Mouse (Mus musculus): ENCODE measurements around the gene Tsku.

Gene Tsku

DNA sequence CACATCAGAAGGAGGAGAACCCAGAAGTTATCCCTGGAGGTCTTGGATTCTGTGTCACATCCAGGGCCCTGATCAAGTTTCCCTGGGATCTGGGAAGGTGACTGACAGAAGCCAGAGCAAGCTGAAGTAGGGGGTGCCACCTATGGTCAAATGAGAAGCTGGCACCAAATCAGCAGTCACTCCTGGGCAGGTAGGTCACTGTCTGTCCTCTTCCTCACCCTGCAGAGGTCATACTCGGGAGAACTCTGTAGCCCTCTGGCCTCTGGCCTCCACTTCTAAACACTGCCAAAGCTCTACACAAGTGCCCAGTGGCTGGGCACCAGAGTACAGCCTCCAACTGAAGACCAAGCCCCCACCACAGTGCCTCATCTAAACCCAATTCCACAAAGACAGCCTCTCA, 3.1 kb downstream of the Tsku start:
- no peak for DNase-seq

DNA sequence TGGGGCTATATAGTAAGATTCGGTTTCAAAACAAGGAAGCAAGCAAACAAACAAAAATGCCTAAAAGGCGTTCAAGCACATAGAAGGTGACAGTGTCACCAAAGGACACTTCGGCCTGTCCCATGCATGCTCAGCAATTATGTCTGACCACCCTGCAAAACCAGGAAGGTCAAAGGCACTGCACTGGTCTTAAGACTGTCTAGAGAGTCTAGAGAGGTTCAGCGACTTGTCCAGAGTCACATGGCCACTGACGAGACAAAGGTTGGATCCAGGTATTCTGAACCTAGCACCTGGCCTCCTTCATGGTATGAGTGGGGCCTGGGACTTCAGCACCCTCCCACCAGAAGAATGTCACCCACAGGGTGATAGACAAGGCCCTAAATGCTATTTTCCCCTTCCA, 3.8 kb downstream of the Tsku start:
- DNase-seq = no peak

DNA sequence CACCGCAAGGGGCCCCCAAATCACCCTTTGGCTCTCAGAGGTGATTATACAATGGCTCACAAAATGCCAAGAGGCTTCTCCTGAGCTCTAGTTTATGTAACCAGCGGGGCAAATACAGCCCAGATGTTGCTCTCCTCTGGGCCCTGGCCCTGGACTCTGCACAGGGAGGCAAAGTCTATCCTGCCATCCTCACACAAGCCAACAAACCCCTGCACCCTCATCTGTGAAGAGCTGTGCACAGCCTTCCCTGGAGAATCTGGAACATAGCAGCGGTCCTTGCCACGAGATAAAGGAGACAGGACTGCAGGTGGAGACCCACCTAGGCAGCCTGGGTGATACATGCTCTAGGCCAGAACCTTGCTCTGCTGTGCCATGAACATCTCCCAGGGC, 6.2 kb downstream of the Tsku start:
- DNase-seq = peak; percentile 68

- no peak for DNase-seq
These were observed 6.8 kb downstream of the Tsku start for GRCm38 (mm10) chr7:98354160-98354920.

- no peak for DNase-seq
These were observed 7.5 kb downstream of the Tsku start for GRCm38 (mm10) chr7:98353616-98354015.

DNA sequence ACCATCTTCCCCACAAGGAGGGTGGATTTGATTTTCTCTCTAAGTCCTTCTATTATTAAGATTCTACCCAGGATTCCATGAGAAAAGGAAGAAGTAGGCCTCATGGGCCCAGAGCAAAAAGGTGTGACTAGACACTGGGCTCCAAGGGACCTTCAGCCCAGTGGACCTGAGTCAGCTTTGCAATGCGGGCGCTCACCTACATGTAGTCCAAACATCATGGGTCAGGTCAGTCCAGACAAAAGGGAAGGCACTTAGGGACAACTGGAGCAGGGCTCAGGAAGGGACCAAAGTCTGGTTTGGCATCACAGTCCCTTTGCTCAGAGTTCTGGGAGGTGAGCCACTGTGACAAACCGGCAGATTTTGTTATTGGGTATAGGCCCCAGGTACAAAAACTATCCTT, 9.6 kb downstream of the Tsku start:
- no peak for DNase-seq

GRCm38 (mm10) chr7:98349821-98350220, 11.3 kb downstream of the Tsku start:
- DNase-seq = no peak

- DNase-seq = peak; percentile 94
These were observed 12.0 kb downstream of the Tsku start for GRCm38 (mm10) chr7:98349096-98349495.

- peak; percentile 83 for DNase-seq
These were observed 13.1 kb downstream of the Tsku start for GRCm38 (mm10) chr7:98348043-98348442.

DNA sequence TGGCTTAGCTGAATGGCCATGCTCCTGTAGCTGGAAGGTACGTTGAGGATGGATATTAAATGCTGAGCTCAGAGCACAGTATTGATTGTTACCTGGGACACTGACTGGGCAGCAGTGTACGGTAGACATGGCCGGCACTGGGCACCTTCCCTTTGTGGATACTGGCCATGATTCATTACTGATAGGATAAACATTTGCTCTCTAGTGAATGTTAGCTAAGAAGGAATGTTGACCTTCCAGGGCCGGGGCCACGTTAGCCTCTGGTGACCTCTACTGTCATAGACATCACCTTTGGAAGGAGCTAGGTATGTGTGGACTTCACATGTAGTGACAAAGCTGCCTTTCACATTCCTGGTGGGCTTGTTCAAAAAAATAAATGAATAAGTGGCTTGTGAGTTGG, 13.7 kb downstream of the Tsku start:
- no peak for DNase-seq

DNA sequence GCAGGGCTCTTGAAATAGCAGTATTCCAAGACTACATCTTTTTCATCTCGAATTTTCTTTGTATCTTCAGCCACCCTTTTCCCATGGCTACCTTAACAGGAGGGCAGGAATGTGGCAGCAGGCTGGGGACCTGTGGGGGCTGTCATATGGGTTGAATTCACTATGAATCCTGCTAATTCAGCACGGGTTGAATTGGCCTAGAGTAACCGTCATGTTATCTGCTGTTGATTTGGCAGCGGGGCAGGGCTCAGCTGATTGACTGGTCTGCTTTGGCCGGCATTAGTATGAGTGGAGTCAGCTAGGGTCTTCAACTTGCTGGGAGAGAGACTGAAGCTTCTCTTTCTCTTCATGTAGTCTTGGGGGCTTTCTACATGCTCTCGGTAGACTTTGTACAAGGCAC, 16.1 kb downstream of the Tsku start:
- DNase-seq = no peak

DNA sequence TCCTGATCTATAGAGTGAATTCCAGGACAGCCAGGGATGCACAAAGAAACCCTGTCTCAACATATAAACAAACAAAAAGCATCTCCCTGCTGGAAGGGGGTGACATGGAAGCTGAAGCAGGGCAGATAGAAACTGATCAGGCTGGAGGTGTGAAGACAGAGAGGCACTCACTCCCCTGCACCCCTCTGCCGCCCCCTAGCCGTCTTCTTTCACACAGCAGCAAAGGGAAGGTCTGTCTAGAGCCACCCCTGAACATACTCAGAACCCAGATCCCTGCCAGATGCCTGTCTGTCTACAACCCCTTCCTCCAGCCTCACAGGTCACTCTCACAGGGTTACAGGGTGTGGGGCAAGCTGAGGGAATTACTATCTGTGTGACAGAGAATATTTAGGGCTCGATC, 16.8 kb downstream of the Tsku start:
- peak; percentile 66 for DNase-seq

DNA sequence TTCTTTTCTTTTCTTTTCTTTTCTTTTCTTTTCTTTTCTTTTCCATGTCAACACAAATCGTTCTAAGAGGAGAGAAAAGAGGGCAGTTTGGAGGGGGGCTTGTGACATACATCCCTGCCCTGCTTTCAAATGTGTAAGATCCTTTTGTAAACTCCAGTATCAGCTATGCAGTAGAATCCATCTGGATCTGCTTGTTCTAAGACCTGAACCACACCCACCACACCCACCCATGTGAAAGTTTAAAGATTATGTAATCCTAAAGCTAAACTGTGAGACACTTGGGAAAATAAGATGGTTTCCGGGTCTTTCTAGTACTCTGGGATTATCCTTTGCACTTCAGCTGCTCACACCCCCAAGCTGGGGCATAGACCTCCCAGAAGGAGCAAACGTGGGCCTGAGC, 18.9 kb downstream of the Tsku start:
- no peak for DNase-seq

- DNase-seq = peak; percentile 95
These were observed 19.7 kb downstream of the Tsku start for GRCm38 (mm10) chr7:98341475-98341874.

GRCm38 (mm10) chr7:98340343-98340742, 20.8 kb downstream of the Tsku start:
- no peak for DNase-seq

DNA sequence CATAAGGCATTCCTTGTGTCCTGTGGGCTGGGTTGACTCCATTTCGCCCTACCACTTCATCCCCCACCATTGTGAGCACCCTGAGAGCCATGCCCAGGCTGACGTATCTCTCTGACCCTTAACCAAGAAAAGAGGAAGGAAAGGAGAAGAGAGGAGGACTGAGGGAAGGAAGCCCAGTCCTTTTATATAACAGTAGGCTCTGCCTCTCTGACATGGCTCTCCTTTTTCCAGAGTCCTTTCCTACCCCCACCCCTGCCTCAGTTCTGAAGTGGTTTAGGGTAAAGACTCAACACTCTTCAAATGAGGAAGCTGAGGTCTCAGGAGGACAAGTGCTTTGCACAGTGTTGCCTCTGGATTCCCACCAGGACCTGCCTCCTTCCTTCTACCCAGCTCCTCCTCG, 27.1 kb downstream of the Tsku start:
- DNase-seq = no peak

DNA sequence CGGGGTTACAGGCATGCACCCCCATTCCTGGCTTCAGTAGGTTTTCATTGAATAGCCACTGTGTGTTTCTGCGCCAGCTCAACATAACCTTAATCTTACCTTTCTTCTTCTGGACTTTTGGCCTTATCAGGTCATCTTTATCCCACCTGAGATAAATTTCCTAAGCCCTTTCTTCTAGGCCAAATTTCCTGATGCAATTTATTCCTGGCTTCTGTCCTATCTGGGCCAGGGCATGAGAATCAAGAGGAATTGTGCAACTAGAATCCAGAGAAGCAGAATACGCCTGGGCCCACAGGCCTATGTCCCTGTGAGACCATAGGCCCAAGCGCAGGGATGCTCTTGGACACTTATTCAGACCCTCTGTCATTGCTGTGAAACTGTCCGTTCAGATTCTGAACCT, 27.6 kb downstream of the Tsku start:
- DNase-seq = no peak

- peak; percentile 39 for DNase-seq
These were observed 28.3 kb downstream of the Tsku start for GRCm38 (mm10) chr7:98332678-98333397.

GRCm38 (mm10) chr7:98331932-98332331, 29.2 kb downstream of the Tsku start:
- DNase-seq = peak; percentile 43

- DNase-seq = no peak
These were observed 30.6 kb downstream of the Tsku start for GRCm38 (mm10) chr7:98330375-98331002.

DNA sequence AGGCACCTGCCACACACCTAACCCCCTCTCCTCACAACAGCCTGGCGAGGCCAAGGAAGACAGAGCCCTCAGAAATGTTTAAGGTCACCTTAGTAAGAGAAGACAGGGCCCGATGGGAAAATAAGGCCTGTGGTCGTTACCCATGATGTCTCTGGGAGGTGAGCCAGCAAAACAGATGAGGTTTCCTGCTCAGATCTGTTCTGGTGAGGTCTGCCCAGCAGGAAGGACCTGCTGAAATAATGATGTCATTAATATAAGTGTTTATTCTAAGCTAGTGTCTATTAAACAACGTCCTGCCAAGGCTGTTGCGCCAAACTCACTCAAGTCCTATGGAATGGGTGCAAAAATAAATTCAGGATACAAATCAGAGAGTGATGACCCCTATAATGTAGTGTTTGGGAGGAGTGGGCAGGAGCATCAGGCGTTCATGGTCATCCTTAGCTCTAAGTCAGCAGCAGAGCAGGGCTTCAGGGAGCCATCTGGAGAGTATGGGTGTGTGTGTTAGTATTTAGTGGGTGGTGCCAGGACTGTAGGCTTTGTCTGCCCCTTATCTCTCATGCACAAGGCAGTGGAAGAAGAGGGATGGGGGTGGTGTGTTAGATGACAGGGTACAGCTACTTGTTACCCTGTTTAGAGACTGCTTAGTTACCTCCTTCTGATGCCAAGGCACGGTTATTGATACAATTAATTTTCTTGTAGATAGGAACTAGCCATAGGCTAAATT, 31.3 kb downstream of the Tsku start:
- DNase-seq = no peak

- no peak for DNase-seq
These were observed 32.8 kb downstream of the Tsku start for GRCm38 (mm10) chr7:98328311-98328710.

GRCm38 (mm10) chr7:98326051-98326450, 35.1 kb downstream of the Tsku start:
- no peak for DNase-seq

All from kidney, postnatal 10 days (tissue).